Mouse (Mus musculus) layer of hippocampus, adult 18-20 months (tissue): ENCODE results near the gene Rnh1. TPM values are rescaled to one million over a fixed set of nuclear protein-coding genes. Genes with fewer than 3 reads are reported as not detected.

Source experiments
- DNase-seq, 2 experiments: peaks; one replicate each; pipeline ENCODE4 v3.0.0; 2022; ENCODE audit warnings: low spot score in 2 of 2
- microRNA-seq, 2 experiments: library from miRNA; unstranded; fragments of <30 nt; microRNA quantifications; one replicate each; pipeline ENCODE4 v1.2.0; 2021
- total RNA-seq, 2 experiments: library from RNA; stranded (reverse); gene quantifications; 2 replicates each; pipeline ENCODE4 v1.2.3; 2021

Rnh1 gene
- total RNA-seq, 2 experiments from 2014 or later, result 35.5 to 45.9 TPM

DNA sequence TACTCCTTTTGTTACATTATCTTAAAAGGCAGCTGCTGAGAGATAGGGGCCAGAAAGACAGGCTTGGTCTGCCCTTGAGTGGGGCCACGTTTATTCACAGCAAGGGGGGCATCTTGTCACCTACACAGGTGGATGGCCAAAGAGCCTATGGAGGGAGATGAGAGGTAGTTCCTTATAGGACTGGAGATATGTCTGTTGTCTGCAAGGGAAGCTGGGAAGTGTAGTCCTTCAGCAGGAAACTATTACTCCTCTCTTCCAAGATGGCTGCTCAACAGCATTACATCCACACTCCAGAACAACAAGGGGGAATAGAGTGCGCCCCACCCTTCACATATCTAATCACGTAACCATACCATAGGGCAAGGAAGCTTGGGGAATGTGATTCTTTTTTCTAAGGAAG, 53.2 kb downstream of the Rnh1 start:
- no peak for DNase-seq

DNA sequence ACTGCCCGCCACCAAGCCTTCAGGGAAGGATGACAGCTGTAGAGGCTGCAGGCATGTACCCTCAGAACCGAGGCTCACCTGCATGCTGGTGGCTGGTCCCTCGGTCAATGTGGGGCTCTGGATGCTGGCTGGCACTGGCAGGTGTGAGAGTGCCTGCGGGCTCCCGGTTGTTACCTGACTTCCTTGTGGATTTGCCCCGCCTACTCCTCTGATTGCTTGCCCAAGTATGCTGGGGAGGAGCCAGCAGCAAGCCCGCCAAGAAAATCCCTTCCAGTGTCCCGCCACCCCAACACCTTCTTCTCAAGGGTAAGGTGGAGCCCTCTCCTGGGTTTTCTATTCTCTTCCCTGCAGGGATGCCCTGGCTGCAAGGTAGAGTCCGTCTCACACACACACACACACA, 55.0 kb downstream of the Rnh1 start, which contains the start of gene Ano9:
Gene Ano9 (minus strand): TSS at position 171 of the 400 bp plus-strand sequence.
- no peak for DNase-seq

DNA sequence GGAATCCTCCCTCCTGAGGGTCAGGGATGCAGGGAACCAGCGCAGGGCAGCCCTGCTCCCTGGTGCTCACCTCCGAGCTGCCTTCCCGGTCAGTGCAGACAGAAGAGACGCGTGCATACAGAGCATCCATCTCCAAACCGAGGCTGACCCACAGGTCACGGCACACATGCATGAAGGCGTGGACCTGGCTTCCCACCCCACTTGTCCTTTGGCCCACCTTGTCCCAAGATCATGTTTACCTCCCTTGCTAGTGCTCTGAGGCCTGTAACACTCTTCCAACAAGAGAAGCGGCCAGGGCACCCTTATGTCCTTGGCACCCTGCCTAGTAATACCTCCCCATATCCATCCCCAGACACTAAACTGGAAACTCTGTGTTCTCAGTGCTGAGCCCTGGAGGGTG, 56.8 kb downstream of the Rnh1 start:
- DNase-seq, result no peak

Small RNA genes within 50 kb of the gene (microRNA-seq; reads per million reads assigned to microRNA genes)
- gene Mir210, result 70.8 to 81.7 reads per million in 2 experiments

Other genes starting within 250 kb of the Rnh1 start
- gene Pgghg, start 231.5 kb downstream of the Rnh1 start, total RNA-seq, result 1 to 10 TPM; 4.0 to 4.6 TPM
- not detected for gene Ifitm5, start 222.6 kb downstream of the Rnh1 start, total RNA-seq
- gene Gm45717, start 216.9 kb downstream of the Rnh1 start, total RNA-seq, result not detected
- 10 to 100 TPM; 11.0 to 12.9 TPM for gene Ifitm2, start 216.9 kb downstream of the Rnh1 start, total RNA-seq
- gene Ifitm1, start 205.6 kb downstream of the Rnh1 start, total RNA-seq, result 1 to 10 TPM; 1.1 to 1.7 TPM
- 10 to 100 TPM in 1 of 2 experiments, 1 to 10 TPM in 1; 8.0 to 11.4 TPM for gene Ifitm3, start 162.1 kb downstream of the Rnh1 start, total RNA-seq
- gene Ifitm6, start 154.9 kb downstream of the Rnh1 start, total RNA-seq, result not detected
- not detected for gene Gm17387, start 143.7 kb downstream of the Rnh1 start, total RNA-seq
- gene B4galnt4, start 111.8 kb downstream of the Rnh1 start, total RNA-seq, result 10 to 100 TPM; 84.2 to 86.8 TPM
- not detected for gene Pkp3, start 94.6 kb downstream of the Rnh1 start, total RNA-seq
- gene Sigirr, start 72.3 kb downstream of the Rnh1 start, total RNA-seq, result 1 to 10 TPM; 1.9 to 2.1 TPM
- gene Ano9, start 55.1 kb downstream of the Rnh1 start, total RNA-seq, result not detected
- gene Ptdss2, start 50.5 kb downstream of the Rnh1 start, total RNA-seq, result 10 to 100 TPM; 47.4 to 50.6 TPM
- 100 to 1,000 TPM; 201 TPM for gene Hras, start 21.1 kb upstream of the Rnh1 start, total RNA-seq
- gene Lrrc56, start 21.3 kb upstream of the Rnh1 start, total RNA-seq, result 1 to 10 TPM; 4.3 to 4.5 TPM
- not detected for gene Lmntd2, start 41.2 kb upstream of the Rnh1 start, total RNA-seq
- 1 to 10 TPM in 1 of 2 experiments, under 1 TPM in 1; 0.71 to 1.5 TPM for gene Rassf7, start 43.0 kb upstream of the Rnh1 start, total RNA-seq
- 10 to 100 TPM; 76.9 to 78.8 TPM for gene Phrf1, start 55.9 kb upstream of the Rnh1 start, total RNA-seq
- 1 to 10 TPM in 1 of 2 experiments, under 1 TPM in 1; 0.46 to 1.2 TPM for gene Irf7, start 93.6 kb upstream of the Rnh1 start, total RNA-seq
- not detected for gene Cdhr5, start 103.9 kb upstream of the Rnh1 start, total RNA-seq
- gene Sct, start 106.3 kb upstream of the Rnh1 start, total RNA-seq, result not detected
- gene Drd4, start 119.1 kb upstream of the Rnh1 start, total RNA-seq, result not detected
- 10 to 100 TPM; 66.3 to 79.6 TPM for gene Deaf1, start 154.8 kb upstream of the Rnh1 start, total RNA-seq
- gene Tmem80, start 154.9 kb upstream of the Rnh1 start, total RNA-seq, result 10 to 100 TPM; 29.2 to 30.5 TPM
- 1 to 10 TPM; 5.0 to 9.0 TPM for gene Eps8l2, start 166.0 kb upstream of the Rnh1 start, total RNA-seq
- 100 to 1,000 TPM; 122 to 125 TPM for gene Taldo1, start 219.3 kb upstream of the Rnh1 start, total RNA-seq
- 10 to 100 TPM; 37.7 to 39.9 TPM for gene Gatd1, start 241.3 kb upstream of the Rnh1 start, total RNA-seq